24 mouse cellular contexts compared by ENCODE assay signal in the genomic region with DNA sequence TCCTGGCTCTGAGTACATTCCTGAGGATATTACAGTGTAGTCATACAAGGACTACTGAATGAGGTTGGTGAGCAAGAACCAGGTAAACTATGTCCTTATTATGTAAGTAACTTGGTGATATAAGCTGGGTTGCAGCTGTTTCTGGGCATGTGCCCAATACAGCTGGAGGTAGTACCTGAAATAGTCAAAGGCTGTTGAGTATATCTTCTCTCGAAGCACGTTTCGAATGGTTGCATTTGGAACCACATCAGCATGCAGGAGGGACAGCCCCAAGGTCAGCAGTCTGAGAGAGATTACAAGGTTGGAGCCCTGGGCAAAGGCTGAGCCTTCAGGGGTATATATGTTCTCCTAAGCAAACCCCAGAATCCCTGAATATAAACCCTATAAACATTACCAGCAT. TPM values are rescaled to one million over a fixed set of nuclear protein-coding genes. Genes with fewer than 3 reads are reported as not detected.
"Had no signal": no experiment of that assay in that cellular context is flagged by ENCODE, and none has a peak within 500 bp of the region (broad histone marks: within the 10 kb centered on the region; RNA-seq: fewer than 3 reads in every experiment).

No protein-coding gene starts in this region.

- H3K27me3 ChIP-seq: midbrain, embryonic 12.5 days; neural tube, embryonic 13.5 days; neural tube, embryonic 15.5 days; stomach, embryonic 15.5 days had no signal

- H3K9me3 ChIP-seq: midbrain, embryonic 10.5 days; midbrain, embryonic 12.5 days; neural tube, embryonic 13.5 days; neural tube, embryonic 15.5 days; stomach, embryonic 15.5 days had no signal

- H3K9ac ChIP-seq: lung, embryonic 14.5 days; midbrain, embryonic 12.5 days; neural tube, embryonic 13.5 days; neural tube, embryonic 15.5 days; stomach, embryonic 15.5 days had no signal

- H3K27ac ChIP-seq: midbrain, embryonic 10.5 days; midbrain, embryonic 12.5 days; neural tube, embryonic 13.5 days; neural tube, embryonic 15.5 days; stomach, embryonic 15.5 days; stomach, postnatal 0 days had no signal

- DNase-seq: lung, adult 18-20 months; lung, embryonic 14.5 days; lung, postnatal 10 days; lung, postnatal 4 days; midbrain, embryonic 14.5 days; retina, postnatal 1 day; right cerebral cortex, adult 18-20 months; right cerebral cortex, postnatal 25 days; right cerebral cortex, postnatal 4 days; spleen, adult 18-20 months; thymus, adult 2 months; thymus, postnatal 25 days; thymus, postnatal 4 days had no signal

- H3K4me1 ChIP-seq: midbrain, embryonic 10.5 days; midbrain, embryonic 12.5 days; neural tube, embryonic 13.5 days; neural tube, embryonic 15.5 days; stomach, embryonic 15.5 days had no signal

- H3K4me3 ChIP-seq: midbrain, embryonic 10.5 days; midbrain, embryonic 12.5 days; myocyte; neural tube, embryonic 13.5 days; neural tube, embryonic 15.5 days; stomach, embryonic 15.5 days had no signal

- H3K4me2 ChIP-seq: lung, embryonic 14.5 days; midbrain, embryonic 12.5 days; neural tube, embryonic 13.5 days; neural tube, embryonic 15.5 days; stomach, embryonic 15.5 days had no signal

RNA-seq across cellular contexts. Expression of a gene that starts 30.4 kb away (rescaled TPM):
- total RNA-seq: megakaryocyte, adult 5-6 weeks; megakaryocyte-erythroid progenitor cell, adult 5-6 weeks had no signal
- polyA plus RNA-seq: small intestine, adult 2 months; testis, adult 2 months had no signal
